Mouse (Mus musculus): ENCODE measurements around the gene Nkd2. TPM values are rescaled to one million over a fixed set of nuclear protein-coding genes. Genes with fewer than 3 reads are reported as not detected.

Gene Nkd2
- under 1 TPM in 2 of 26 experiments, not detected in 24; 0.12 to 0.43 TPM for total RNA-seq (2018; cell fraction: chromatin; rRNA removed)
- total RNA-seq (2018; cell fraction: cytosol; rRNA removed) = under 1 TPM in 1 of 26 experiments, not detected in 25; under 0.01 TPM
- not detected for total RNA-seq (2018; cell fraction: nucleus; rRNA removed)
- polyA plus RNA-seq (2018) = not detected in 3 replicates

GRCm38 (mm10) chr13:73847465-73847836 lies at the start of gene Nkd2:
TSS of gene Nkd2 (minus strand) at chr13:73847631.
- under 1% methylated on average over 38 of the region's 38 CpGs for WGBS (ENCODE audit: missing documents)
- Histone ChIP-seq H3K79me2 (ENCODE audit: inconsistent target) (no peaks in the 10 kb centered on the region), H3K27ac (no peak within 1 kb of the TSS), H3K4me3 (ENCODE audit: inconsistent target) (no peak within 1 kb of the TSS), H3K36me3 (ENCODE audit: inconsistent target) (no peaks in the 10 kb centered on the region)

GRCm38 (mm10) chr13:73892493-73893178 lies 45.2 kb upstream of the Nkd2 start:
- Histone ChIP-seq H3K27ac (no peak overlapping the region), H3K4me3 (ENCODE audit: inconsistent target) (no peak overlapping the region), H3K36me3 (ENCODE audit: inconsistent target) (no peaks in the 10 kb centered on the region), H3K79me2 (ENCODE audit: inconsistent target) (no peaks in the 10 kb centered on the region)
- 57% methylated on average over 6 of the region's 6 CpGs for WGBS (ENCODE audit: missing documents)

GRCm38 (mm10) chr13:73887415-73887874 lies 40.0 kb upstream of the Nkd2 start:
- H3K79me2 ChIP-seq (ENCODE audit: inconsistent target) = no peaks in the 10 kb centered on the region
- no peak overlapping the region for H3K4me3 ChIP-seq (ENCODE audit: inconsistent target)
- H3K36me3 ChIP-seq (ENCODE audit: inconsistent target) = no peaks in the 10 kb centered on the region
- no peak overlapping the region for H3K27ac ChIP-seq
- 86% methylated on average over 4 of the region's 4 CpGs for WGBS (ENCODE audit: missing documents)

GRCm38 (mm10) chr13:73886601-73887000 lies 39.2 kb upstream of the Nkd2 start:
- 94% methylated on average over 5 of the region's 5 CpGs for WGBS (ENCODE audit: missing documents)

GRCm38 (mm10) chr13:73886066-73886465 lies 38.6 kb upstream of the Nkd2 start:
- Histone ChIP-seq H3K27ac (no peak overlapping the region), H3K36me3 (ENCODE audit: inconsistent target) (no peaks in the 10 kb centered on the region), H3K79me2 (ENCODE audit: inconsistent target) (no peaks in the 10 kb centered on the region), H3K4me3 (ENCODE audit: inconsistent target) (no peak overlapping the region)
- WGBS (ENCODE audit: missing documents) = 59% methylated on average over 4 of the region's 4 CpGs

More at GRCm38 (mm10) chr13:73886601-73887000, 39.2 kb upstream of the Nkd2 start:
- no peak overlapping the region for H3K27ac ChIP-seq
- no peaks in the 10 kb centered on the region for H3K79me2 ChIP-seq (ENCODE audit: inconsistent target)
- H3K36me3 ChIP-seq (ENCODE audit: inconsistent target) = no peaks in the 10 kb centered on the region
- no peak overlapping the region for H3K4me3 ChIP-seq (ENCODE audit: inconsistent target)

- 91% methylated on average over 4 of the region's 4 CpGs for WGBS (ENCODE audit: missing documents)
- H3K27ac ChIP-seq = no peak overlapping the region
- H3K36me3 ChIP-seq (ENCODE audit: inconsistent target) = no peaks in the 10 kb centered on the region
- H3K4me3 ChIP-seq (ENCODE audit: inconsistent target) = no peak overlapping the region
- H3K79me2 ChIP-seq (ENCODE audit: inconsistent target) = no peaks in the 10 kb centered on the region
These were observed 38.2 kb upstream of the Nkd2 start for GRCm38 (mm10) chr13:73885656-73886055.

- Histone ChIP-seq H3K4me3 (ENCODE audit: inconsistent target) (no peak overlapping the region), H3K36me3 (ENCODE audit: inconsistent target) (no peaks in the 10 kb centered on the region), H3K27ac (no peak overlapping the region), H3K79me2 (ENCODE audit: inconsistent target) (no peaks in the 10 kb centered on the region)
- WGBS (ENCODE audit: missing documents) = 77% methylated on average over 6 of the region's 8 CpGs
These were observed 33.9 kb upstream of the Nkd2 start for GRCm38 (mm10) chr13:73881347-73881746.

- H3K4me3 ChIP-seq (ENCODE audit: inconsistent target) = no peak overlapping the region
- H3K79me2 ChIP-seq (ENCODE audit: inconsistent target) = no peaks in the 10 kb centered on the region
- H3K27ac ChIP-seq = no peak overlapping the region
- no peaks in the 10 kb centered on the region for H3K36me3 ChIP-seq (ENCODE audit: inconsistent target)
- WGBS (ENCODE audit: missing documents) = 78% methylated on average over 5 of the region's 5 CpGs
These were observed 32.4 kb upstream of the Nkd2 start for GRCm38 (mm10) chr13:73879824-73880223.

- Histone ChIP-seq H3K27ac (no peak overlapping the region), H3K36me3 (ENCODE audit: inconsistent target) (no peaks in the 10 kb centered on the region), H3K79me2 (ENCODE audit: inconsistent target) (no peaks in the 10 kb centered on the region), H3K4me3 (ENCODE audit: inconsistent target) (no peak overlapping the region)
- 94% methylated on average over 2 of the region's 2 CpGs for WGBS (ENCODE audit: missing documents)
These were observed 24.7 kb upstream of the Nkd2 start for GRCm38 (mm10) chr13:73872159-73872558.

- Histone ChIP-seq H3K27ac (no peak overlapping the region), H3K36me3 (ENCODE audit: inconsistent target) (no peaks in the 10 kb centered on the region), H3K79me2 (ENCODE audit: inconsistent target) (no peaks in the 10 kb centered on the region), H3K4me3 (ENCODE audit: inconsistent target) (no peak overlapping the region)
- WGBS (ENCODE audit: missing documents) = 4% methylated on average over 63 of the region's 65 CpGs
These were observed 604 bp downstream of the Nkd2 start for GRCm38 (mm10) chr13:73846589-73847464.

- no peak overlapping the region for H3K27ac ChIP-seq
- no peak overlapping the region for H3K4me3 ChIP-seq (ENCODE audit: inconsistent target)
- no peaks in the 10 kb centered on the region for H3K36me3 ChIP-seq (ENCODE audit: inconsistent target)
- no peaks in the 10 kb centered on the region for H3K79me2 ChIP-seq (ENCODE audit: inconsistent target)
These were observed 4.7 kb downstream of the Nkd2 start for GRCm38 (mm10) chr13:73842696-73843095.

- Histone ChIP-seq H3K27ac (no peak overlapping the region), H3K79me2 (ENCODE audit: inconsistent target) (no peaks in the 10 kb centered on the region), H3K36me3 (ENCODE audit: inconsistent target) (no peaks in the 10 kb centered on the region), H3K4me3 (ENCODE audit: inconsistent target) (no peak overlapping the region)
- 89% methylated on average over 4 of the region's 4 CpGs for WGBS (ENCODE audit: missing documents)
These were observed 7.7 kb downstream of the Nkd2 start for GRCm38 (mm10) chr13:73839740-73840139.

- no peaks in the 10 kb centered on the region for H3K79me2 ChIP-seq (ENCODE audit: inconsistent target)
- H3K36me3 ChIP-seq (ENCODE audit: inconsistent target) = no peaks in the 10 kb centered on the region
- 94% methylated on average over 11 of the region's 11 CpGs for WGBS (ENCODE audit: missing documents)
- no peak overlapping the region for H3K27ac ChIP-seq
- no peak overlapping the region for H3K4me3 ChIP-seq (ENCODE audit: inconsistent target)
These were observed 8.3 kb downstream of the Nkd2 start for GRCm38 (mm10) chr13:73839137-73839548.

GRCm38 (mm10) chr13:73837708-73838107 lies 9.7 kb downstream of the Nkd2 start:
- Histone ChIP-seq H3K79me2 (ENCODE audit: inconsistent target) (no peaks in the 10 kb centered on the region), H3K27ac (no peak overlapping the region), H3K4me3 (ENCODE audit: inconsistent target) (no peak overlapping the region), H3K36me3 (ENCODE audit: inconsistent target) (no peaks in the 10 kb centered on the region)
- WGBS (ENCODE audit: missing documents) = 71% methylated on average over 8 of the region's 8 CpGs

GRCm38 (mm10) chr13:73836491-73836890 lies 10.9 kb downstream of the Nkd2 start:
- WGBS (ENCODE audit: missing documents) = 87% methylated on average over 6 of the region's 6 CpGs
- Histone ChIP-seq H3K4me3 (ENCODE audit: inconsistent target) (no peak overlapping the region), H3K27ac (no peak overlapping the region), H3K79me2 (ENCODE audit: inconsistent target) (no peaks in the 10 kb centered on the region), H3K36me3 (ENCODE audit: inconsistent target) (no peaks in the 10 kb centered on the region)

Measured in macrophage (primary cell).